Mouse (Mus musculus) bone marrow, adult 2 months (tissue): Measurements from ENCODE around the gene Myo1g.
"Not testable (repeated sequence)": the region's sequence is repeated elsewhere in the genome, so short reads cannot be mapped to it uniquely, and the experiment has no call there.

Experiments used
- CTCF ChIP-seq: fragments of 200-500 bp; IDR thresholded peaks from 2 replicates; pipeline ENCODE4 v1.5.1; 2011; ENCODE audit warnings: low read length, control low read depth; ENCODE audit not compliant: control insufficient read depth, insufficient read depth
- POLR2A ChIP-seq: fragments of 200-500 bp; IDR thresholded peaks from 2 replicates; pipeline ENCODE4 v1.6.1; 2011; ENCODE audit warnings: low read depth, mild to moderate bottlenecking, control low read depth, low read length, borderline replicate concordance; ENCODE audit not compliant: control insufficient read depth

- TF ChIP-seq POLR2A, CTCF: not testable (repeated sequence)
Measured at GRCm38 (mm10) chr11:6526526-6527255, 5.9 kb upstream of the Myo1g start.
